Mouse (Mus musculus) kidney, adult 2 months (tissue): ENCODE results near the gene Rbck1. TPM values are rescaled to one million over a fixed set of nuclear protein-coding genes. Genes with fewer than 3 reads are reported as not detected.

Experiments
- DNase-seq: peaks from one replicate; pipeline ENCODE4 v3.0.0; 2021
- H3K27ac ChIP-seq: fragments of 200-500 bp; 2 replicates; pipeline ENCODE4 v1.5.1; 2012; ENCODE audit warnings: low read depth, low read length, control low read depth, inconsistent platforms; ENCODE audit not compliant: insufficient read depth
- H3K27me3 ChIP-seq: fragments of 200-500 bp; replicated peaks from 2 replicates; pipeline ENCODE4 v1.6.1; 2012; ENCODE audit warnings: mild to moderate bottlenecking, moderate library complexity, low read length, inconsistent platforms; ENCODE audit not compliant: control insufficient read depth, insufficient read depth
- H3K36me3 ChIP-seq: fragments of 200-500 bp; 2 replicates; pipeline ENCODE4 v1.6.1; 2012; ENCODE audit warnings: mild to moderate bottlenecking, moderate library complexity, low read length, inconsistent platforms; ENCODE audit not compliant: control insufficient read depth, insufficient read depth
- H3K4me1 ChIP-seq: fragments of 200-500 bp; 2 replicates; pipeline ENCODE4 v1.6.1; 2011; ENCODE audit warnings: low read length; ENCODE audit not compliant: control insufficient read depth, insufficient read depth
- H3K4me3 ChIP-seq: fragments of 200-500 bp; 2 replicates; pipeline ENCODE4 v1.5.1; 2011; ENCODE audit warnings: mild to moderate bottlenecking, low read depth, low read length, control low read depth; ENCODE audit not compliant: insufficient read depth
- CTCF ChIP-seq: fragments of 200-500 bp; conservative IDR thresholded peaks from 2 replicates; pipeline ENCODE4 v1.5.1; 2011; ENCODE audit warnings: low read depth, mild to moderate bottlenecking, control low read depth, low read length, moderate library complexity, mixed read lengths; ENCODE audit not compliant: insufficient read depth, insufficient read length
- POLR2A ChIP-seq: fragments of 200-500 bp; IDR thresholded peaks from one replicate; pipeline ENCODE4 v1.6.1; 2011; ENCODE audit warnings: low read depth, low read length, control low read depth
- WGBS: fragments of 180-500 bp; shearing (Covaris S2); methylation state at CpG from one replicate; pipeline ENCODE4 v1.1.7; 2018; 5-methylcytosine and 5-hydroxymethylcytosine counted together
- polyA plus RNA-seq: library from polyadenylated mRNA; depleted of rRNA; stranded (reverse); fragments of >200 nt; gene quantifications from 2 replicates; pipeline ENCODE4 v1.2.3, GENCODE M21; 2012; rRNA removed

Rbck1 gene
- 150 and 155 TPM in 2 replicates for polyA plus RNA-seq

GRCm38 (mm10) chr2:152332101-152332825 is at the start of gene Rbck1:
Gene Rbck1, minus strand, starts transcription at chr2:152332653.
- H3K36me3 ChIP-seq, result no peaks in the 10 kb centered on the region
- peak within 1 kb of the TSS; percentile 85 for H3K4me3 ChIP-seq
- H3K27ac ChIP-seq, result peak within 1 kb of the TSS; percentile 67
- WGBS, result under 1% methylated on average over 54 of the region's 54 CpGs
- no peaks in the 10 kb centered on the region for H3K27me3 ChIP-seq
- no peaks in the 10 kb centered on the region for H3K4me1 ChIP-seq
- TF ChIP-seq CTCF, result no peak
- TF ChIP-seq POLR2A, result peak; percentile 33
- peak; percentile 95 for DNase-seq

DNA sequence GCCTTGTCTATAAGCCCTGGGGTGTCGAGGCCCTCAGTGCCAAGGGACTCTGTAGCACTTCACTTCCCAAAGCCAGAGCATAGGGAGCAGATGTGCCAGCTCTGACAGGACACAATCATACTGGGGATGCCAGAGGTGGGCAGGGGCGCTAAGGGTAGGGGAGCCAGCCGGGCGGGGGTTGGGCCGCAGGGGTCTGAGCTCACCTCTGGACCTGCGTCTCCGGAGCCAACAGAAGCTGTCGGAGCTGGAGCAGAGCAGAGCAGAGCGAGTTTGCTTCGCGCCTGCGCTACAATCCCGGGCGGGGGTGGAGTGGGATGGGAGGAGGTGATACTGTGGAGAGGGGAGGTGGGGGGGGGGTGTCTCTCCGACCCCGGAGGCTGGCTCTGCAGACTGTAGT is 43.9 kb upstream of the Rbck1 start, which contains the start of gene Nrsn2:
Gene Nrsn2 (minus strand): TSS at position 294 of the 397 bp plus-strand sequence.
- DNase-seq, result no peak
- TF ChIP-seq CTCF (no peak), POLR2A (no peak)
- Histone ChIP-seq H3K27me3 (no peaks in the 10 kb centered on the region), H3K4me1 (no peaks in the 10 kb centered on the region), H3K36me3 (no peaks in the 10 kb centered on the region), H3K4me3 (no peak within 1 kb of the TSS), H3K27ac (no peak within 1 kb of the TSS)
- WGBS, result 7% methylated on average over 16 of the region's 16 CpGs

DNA sequence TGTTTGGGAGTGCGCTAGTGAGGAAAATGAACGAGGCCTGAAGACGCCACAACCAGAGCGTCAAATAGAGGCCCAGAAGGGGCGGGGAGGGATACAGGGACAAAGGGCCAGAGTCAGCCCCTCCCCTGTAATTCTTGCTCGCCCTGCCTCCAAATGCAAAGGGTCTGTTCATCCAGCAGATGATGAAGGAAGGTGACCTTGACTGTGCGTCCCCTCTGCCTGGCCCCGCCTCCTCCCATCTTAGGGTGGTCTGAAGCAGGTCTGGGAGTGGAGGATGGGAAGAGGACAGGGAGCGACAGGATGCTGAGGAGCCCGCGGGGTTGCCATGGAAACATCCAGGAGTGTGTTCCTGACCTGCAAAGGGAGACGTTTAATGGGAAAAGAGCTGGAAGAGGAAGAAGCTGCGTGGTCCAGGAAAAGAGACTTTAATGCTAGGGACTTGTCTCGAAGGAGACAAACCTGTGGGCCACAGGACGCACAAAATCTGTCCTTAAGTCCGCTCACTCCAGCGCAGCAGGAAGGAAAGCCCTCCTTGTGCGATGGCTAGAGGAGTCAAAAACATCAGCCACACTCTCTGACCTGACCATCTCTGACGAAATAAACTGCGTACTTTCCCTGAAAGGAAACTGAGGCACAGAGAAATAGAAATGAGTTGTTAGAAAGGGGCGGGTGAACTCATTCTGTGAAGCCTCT is 43.3 kb upstream of the Rbck1 start:
- 18% methylated on average over 21 of the region's 21 CpGs for WGBS
- Histone ChIP-seq H3K4me1 (no peaks in the 10 kb centered on the region), H3K27ac (no peak overlapping the region), H3K36me3 (no peaks in the 10 kb centered on the region), H3K4me3 (no peak overlapping the region), H3K27me3 (no peaks in the 10 kb centered on the region)
- no peak for DNase-seq
- TF ChIP-seq POLR2A (no peak), CTCF (no peak)

GRCm38 (mm10) chr2:152373547-152373946 is 41.1 kb upstream of the Rbck1 start:
- Histone ChIP-seq H3K27me3 (no peaks in the 10 kb centered on the region), H3K4me1 (no peaks in the 10 kb centered on the region), H3K4me3 (no peak overlapping the region), H3K27ac (no peak overlapping the region), H3K36me3 (no peaks in the 10 kb centered on the region)
- no peak for TF ChIP-seq CTCF
- TF ChIP-seq POLR2A, result no peak
- no peak for DNase-seq
- WGBS, result 79% methylated on average over 9 of the region's 9 CpGs

- H3K27me3 ChIP-seq, result no peaks in the 10 kb centered on the region
- 60% methylated on average over 4 of the region's 4 CpGs for WGBS
- H3K27ac ChIP-seq, result no peak overlapping the region
- DNase-seq, result no peak
- no peaks in the 10 kb centered on the region for H3K4me1 ChIP-seq
- H3K4me3 ChIP-seq, result no peak overlapping the region
- H3K36me3 ChIP-seq, result no peaks in the 10 kb centered on the region
- TF ChIP-seq CTCF (no peak), POLR2A (no peak)
Measured at GRCm38 (mm10) chr2:152372661-152373060, 40.2 kb upstream of the Rbck1 start.

- Histone ChIP-seq H3K27ac (no peak overlapping the region), H3K27me3 (no peaks in the 10 kb centered on the region), H3K36me3 (no peaks in the 10 kb centered on the region), H3K4me1 (no peaks in the 10 kb centered on the region), H3K4me3 (no peak overlapping the region)
- WGBS, result 76% methylated on average over 7 of the region's 7 CpGs
- no peak for DNase-seq
- TF ChIP-seq CTCF (no peak), POLR2A (no peak)
Measured at GRCm38 (mm10) chr2:152372104-152372503, 39.7 kb upstream of the Rbck1 start.

DNA sequence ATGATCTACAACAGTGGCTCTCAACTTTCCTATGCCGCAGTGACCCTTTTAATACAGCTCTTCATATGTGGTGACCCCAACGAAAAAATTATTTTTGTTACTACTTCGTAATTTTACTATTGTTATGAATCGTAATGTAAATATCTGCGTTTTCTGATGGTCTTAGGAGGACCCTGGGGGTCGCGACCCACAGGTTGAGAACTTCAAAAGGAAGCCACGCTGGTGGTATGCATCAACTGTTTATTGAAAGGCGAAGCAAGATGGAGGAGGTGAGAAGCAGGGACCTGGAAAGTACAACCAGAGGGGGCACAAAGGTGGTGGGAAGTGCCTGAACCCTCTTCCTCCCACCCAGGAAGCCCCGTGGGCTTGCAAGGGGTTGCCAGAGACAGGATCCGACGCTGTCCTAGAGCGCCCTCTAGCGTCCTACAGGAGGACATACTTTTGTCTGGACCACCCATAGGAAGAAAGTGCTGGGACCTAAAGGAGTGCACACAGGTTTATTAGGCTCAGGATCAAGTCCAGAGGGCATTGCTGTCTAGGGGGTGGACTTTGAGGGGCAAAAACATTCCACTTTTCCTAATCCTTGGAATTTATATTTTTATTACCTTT is 36.2 kb upstream of the Rbck1 start:
- peak; percentile 51 for DNase-seq
- TF ChIP-seq POLR2A (no peak), CTCF (peak; percentile 89)
- Histone ChIP-seq H3K27me3 (no peaks in the 10 kb centered on the region), H3K27ac (no peak overlapping the region), H3K36me3 (no peaks in the 10 kb centered on the region), H3K4me3 (no peak overlapping the region), H3K4me1 (peaks cover 3% of the 10 kb centered on the region; the same call in 1 of the 2 replicates)
- 30% methylated on average over 14 of the region's 14 CpGs for WGBS
